Mouse (Mus musculus): ENCODE data around the gene Loxl1.

Loxl1 gene

DNA sequence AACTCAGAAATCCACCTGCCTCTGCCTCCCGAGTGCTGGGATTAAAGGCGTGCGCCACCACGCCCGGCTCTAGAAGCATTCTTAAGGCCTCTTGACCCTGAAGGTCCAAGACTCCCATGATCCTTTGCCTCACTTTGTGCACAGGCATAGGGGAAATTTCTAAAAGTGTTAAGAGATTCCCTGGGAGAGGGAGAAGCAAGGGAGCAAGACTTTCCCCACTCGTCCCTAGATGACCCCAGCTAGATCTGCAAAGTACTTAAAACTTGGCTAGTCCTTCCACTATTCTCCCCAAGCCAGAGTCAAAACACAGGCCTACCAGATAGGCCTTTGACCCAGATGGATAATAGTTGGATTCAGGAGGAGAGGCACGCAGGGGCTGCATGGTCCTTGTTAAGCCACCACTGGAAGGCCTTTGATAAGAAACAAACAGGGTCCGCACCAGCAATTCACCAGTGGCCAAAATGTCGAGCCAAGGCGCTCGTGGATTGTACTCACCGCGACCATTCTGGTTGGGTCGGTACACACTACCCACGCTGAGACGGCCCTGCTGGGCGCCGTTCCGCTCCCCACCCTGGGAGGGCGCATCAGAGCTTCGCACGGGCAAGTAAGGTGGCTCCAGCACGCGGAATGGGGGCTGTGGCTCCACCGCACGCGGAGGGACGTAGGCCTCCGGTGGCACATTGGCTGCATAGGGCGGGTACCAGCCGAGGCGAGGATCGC, 1.6 kb downstream of the Loxl1 start:
- DNase-seq = peak; percentile 22

- no peak for DNase-seq
Observed at GRCm38 (mm10) chr9:58310043-58310660, 2.8 kb downstream of the Loxl1 start.

- DNase-seq = no peak
Observed at GRCm38 (mm10) chr9:58308395-58308794, 4.6 kb downstream of the Loxl1 start.

DNA sequence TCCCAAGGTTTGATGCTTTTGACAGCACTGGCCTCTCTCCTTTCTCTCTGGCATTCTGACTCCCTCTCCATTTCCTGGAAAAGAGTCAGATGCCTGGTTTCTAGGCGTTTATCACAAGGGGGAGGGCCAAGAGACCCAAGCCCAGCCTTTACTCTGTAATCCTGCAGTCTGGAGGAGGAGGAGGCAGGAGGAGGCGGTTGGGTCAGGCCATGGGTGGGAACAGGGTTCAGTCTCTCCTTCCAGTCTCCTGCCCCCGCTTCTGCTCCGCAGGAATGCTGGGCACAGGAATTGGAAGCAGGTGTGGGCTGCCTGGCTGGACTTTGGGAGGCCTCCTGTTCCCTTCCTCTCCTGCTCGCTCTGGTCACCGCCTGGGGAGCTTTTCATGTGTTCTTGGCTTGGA, 7.3 kb downstream of the Loxl1 start:
- DNase-seq = no peak

DNA sequence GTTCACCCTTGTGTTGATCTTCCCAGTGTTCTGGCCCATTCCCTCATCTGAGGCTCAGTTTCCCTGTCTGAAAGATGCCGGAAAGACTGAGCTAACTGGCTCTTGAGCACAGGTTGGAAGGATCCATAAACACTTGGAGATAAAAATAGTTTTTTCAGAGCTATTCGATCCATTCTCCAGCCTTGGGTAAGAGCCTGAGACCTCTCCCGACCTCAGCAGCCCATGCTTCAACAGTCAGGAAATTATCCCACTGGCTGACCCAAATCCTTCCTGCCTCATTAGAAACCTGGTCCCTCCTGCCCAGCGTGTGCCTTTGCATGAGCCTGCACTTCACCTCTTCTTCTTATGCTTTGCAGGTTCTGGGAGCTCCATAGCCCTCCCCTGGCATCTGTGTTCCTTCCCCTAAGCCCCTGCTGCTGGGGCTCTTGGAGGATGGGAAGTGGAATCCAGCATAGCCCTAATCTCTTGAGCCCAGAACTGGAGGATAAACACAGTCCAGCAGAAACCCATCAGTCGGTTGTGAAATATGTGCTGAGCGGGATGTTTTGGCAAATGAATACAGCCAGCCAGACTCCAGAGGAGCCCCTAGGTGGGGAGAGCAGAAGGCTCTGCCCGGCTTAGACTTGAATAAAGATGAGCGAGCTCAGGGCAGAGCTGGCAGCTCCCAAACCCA, 9.3 kb downstream of the Loxl1 start:
- no peak for DNase-seq

DNA sequence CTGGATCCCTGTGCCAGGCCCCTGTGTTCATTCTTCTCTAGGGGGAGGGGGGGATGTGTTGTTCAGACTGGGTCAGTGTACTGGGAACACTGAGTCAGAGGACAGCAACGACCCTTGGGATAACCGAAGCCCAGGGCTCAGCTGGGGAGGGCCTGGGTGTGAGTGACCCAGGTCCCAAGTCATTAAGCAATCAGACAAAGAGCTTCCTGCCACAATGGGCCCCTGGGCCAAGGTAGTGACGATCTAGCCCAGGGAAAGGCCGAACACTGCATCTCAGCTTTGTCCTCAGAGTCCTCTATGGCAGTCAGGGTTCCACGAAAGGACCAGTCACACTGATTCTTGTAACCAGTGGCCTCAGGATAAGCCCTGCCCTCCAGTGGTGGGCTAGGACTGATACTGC, 9.9 kb downstream of the Loxl1 start:
- no peak for DNase-seq

DNA sequence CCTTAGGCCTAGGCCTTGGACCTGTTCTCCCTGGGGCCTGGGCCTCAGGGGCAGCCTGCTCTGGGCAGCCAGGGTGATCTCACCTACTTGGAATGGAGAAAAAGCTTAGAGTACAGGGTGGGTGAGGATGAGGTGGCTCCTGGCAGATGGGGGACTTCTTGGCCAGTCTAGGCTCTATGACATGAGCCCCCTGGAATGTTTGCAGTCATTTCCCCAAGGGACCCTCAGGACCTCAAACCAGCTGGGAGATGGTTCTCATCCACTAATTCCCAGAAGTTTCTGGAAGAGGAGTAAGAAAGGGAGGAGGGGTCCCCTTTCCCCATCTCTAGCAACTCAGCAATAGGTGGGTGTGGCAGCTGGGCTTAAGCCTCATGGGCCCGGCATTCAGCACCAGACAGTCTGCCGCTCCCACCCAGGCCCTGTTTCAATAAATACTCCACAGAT, 13.6 kb downstream of the Loxl1 start:
- no peak for DNase-seq

GRCm38 (mm10) chr9:58297961-58298477, 15.0 kb downstream of the Loxl1 start:
- no peak for DNase-seq

GRCm38 (mm10) chr9:58297065-58297464, 15.9 kb downstream of the Loxl1 start:
- DNase-seq = no peak

DNA sequence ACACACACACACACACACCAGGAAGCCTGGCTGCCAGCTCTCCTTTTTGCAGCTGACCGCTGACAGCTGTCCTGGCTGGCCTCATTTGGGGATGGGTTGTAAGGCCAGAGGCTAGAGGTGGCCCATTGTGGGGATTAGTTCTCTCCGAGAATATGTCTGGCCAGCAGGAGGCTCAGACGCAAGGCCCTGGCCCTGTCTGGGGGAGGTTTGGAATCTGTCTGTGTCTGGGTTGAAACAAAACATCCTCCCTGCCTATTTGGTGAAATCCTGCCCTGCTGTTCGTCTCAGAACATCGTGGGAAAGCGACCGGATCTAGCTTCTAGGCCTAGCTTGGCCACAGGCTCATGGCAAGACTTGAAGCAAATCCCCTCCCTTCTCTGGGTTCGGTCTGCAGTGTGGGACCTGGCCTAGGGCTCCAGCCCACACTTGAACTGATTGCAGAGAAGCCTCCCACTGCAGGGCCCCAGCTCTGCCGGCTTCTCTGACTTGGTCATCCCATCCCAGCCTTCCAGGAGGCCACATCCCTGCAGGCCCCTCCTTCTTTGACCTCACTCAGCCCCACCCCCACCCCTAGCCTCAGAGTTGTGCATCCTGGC, 17.1 kb downstream of the Loxl1 start:
- no peak for DNase-seq

GRCm38 (mm10) chr9:58295345-58295744, 17.6 kb downstream of the Loxl1 start:
- no peak for DNase-seq

GRCm38 (mm10) chr9:58294527-58294926, 18.5 kb downstream of the Loxl1 start:
- DNase-seq = no peak

DNA sequence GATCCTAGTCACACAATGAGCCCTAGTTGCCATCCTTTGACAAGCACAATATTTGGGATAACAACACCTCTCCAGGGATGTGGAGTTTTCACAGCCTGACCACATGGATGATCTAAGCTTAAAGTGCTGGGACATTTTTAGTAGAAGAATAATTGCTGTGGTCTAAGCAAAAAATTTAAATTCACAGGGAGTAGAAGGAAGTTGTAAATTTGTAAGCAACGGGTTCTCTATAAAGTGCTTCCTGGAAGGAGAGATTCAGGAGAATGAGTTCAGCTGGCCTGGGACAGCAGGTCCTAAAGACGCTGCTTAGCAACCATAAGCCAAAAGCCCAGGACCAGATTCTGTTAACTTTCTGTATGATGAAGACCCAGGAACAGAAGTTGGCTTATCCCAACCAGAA, 23.1 kb downstream of the Loxl1 start:
- no peak for DNase-seq

DNA sequence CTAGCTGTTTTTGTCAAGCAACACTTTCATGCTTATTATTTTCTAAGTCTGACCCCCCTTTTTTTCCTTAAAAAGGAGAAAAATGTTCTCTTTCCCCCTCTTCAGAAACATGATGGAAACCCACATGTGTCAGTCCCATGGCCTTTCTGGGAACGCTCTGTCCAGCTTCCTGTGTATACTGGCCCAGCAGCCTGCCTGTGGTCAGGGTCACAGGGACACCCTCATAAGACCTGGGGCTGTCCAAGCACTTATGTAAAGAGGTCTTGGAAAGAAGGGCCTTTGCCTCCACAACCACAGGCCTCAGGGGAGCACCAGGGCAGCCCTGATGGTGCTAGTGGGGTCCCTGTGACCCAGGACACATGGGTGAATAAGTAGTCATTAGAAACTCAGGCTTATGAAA, 23.9 kb downstream of the Loxl1 start:
- DNase-seq = no peak

GRCm38 (mm10) chr9:58283431-58283830, 29.6 kb downstream of the Loxl1 start:
- no peak for DNase-seq

DNA sequence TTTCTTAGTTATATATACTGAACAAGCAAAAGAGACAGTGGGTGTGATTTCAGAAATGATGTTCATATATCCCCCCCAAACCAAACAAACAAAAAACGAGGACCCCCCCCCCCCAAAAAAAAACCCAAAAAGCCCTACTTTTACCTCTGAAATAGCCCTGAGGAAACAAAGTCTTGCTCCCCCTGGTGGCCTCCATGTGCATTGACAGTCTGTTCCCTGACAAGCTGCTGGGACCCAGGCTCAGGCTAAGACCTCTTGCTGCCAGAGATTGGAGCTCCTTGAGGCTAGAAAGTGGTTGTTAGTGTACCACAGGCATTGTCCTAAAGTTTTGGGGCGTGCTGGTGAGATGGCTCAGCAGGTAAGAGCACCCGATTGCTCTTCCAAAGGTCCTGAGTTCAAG, 31.4 kb downstream of the Loxl1 start:
- peak; percentile 39 for DNase-seq

DNA sequence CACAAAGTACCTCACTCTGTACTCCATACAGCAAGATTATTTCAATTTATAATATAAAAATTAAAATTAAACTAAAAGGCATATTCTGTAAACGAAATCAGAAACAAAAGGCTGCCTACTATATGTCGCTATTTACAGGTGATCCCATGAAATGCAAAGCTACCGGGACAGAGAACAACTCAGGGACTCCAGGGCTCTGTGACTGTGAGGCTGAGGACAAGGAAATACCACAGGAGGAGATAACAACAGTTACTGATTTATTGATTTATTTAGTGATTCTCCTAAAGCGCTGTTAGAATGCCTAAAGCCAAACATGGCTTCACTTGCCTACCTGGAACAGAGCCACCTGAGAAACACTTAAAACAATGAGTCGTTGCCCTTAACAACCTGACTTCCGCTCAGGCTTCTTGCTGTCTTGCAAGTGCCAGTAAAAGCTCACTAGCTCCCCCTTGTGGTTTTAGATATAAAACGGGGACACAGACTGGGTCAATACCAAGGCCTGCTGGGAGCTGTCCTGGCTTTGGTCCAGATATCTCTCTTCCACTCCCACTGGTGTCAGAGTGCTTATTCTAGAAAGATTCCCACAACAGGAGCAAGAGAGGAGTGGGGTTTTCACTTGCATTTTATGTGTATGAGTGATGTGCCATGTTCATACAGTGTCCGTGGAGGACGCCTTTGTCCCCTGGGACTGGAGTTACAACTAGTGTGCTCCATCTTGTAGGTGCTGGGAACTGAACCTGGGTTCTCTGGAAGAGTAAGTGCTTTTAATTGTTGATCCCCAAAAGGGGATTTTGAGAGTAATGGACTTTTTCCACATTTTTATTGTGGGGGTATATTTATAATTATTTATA, 32.5 kb downstream of the Loxl1 start:
- peak; percentile 19 for DNase-seq

GRCm38 (mm10) chr9:58279780-58280179, 33.2 kb downstream of the Loxl1 start:
- no peak for DNase-seq

DNA sequence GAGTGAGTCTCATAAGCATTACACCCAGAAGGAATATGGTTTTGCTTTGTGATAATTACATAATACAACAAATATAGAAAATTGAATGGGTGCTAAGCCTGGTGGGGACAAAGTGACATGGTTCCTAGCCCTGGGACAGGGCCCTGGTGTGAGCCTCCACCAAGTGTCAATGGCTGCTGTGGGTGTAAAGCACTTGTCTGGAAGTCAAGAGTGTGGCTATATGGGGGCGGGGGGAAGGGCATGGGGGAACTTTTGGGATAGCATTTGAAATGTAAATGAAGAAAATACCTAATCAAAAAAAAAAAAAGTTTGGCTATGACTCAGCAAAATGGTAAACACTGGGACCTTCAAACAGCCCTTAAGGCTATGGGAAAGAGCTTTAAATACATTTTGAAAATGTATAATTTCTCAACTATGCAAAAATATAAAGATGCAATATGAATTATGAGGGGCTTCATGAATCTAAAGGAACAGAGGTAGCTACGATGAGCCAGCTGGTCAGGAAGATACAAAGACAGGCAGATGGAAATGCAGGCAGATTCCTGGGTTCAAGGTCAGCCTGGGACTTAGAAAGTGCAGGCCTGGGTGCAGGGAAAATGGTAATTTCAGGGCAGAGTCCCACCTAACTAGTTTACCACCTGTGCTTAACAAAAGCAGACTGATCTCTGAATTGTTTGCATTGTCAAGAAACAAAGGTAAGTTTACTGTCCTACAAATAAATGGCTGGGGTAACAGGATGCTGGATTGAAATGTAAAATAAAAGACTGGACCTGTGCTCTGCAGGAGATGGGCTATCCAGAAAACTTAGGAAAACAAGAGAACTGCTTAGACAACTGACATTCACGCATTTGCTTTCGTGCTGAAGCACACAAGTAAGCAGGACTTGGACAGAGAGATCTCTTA, 33.9 kb downstream of the Loxl1 start:
- no peak for DNase-seq

GRCm38 (mm10) chr9:58278313-58278712, 34.7 kb downstream of the Loxl1 start:
- DNase-seq = no peak

DNA sequence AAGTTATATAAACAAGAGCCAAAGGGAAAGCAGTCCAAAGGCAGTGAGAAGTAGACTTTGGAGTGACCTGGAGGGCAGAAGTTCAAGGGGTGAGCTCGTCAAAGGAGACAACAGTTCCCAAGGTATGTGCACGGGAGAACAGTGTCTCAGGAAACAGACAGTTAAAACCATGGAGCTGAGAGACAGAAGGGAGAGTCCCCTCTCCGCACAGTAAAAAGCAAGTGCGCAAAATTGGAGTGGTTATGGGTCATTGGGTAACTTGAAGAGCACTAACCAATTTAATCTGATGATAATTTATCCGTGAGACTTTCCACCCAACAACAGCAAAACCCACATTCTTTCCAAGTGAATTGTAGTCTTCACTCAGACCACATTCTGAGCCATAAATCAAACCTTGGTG, 36.6 kb downstream of the Loxl1 start:
- DNase-seq = no peak

GRCm38 (mm10) chr9:58275797-58276196, 37.2 kb downstream of the Loxl1 start:
- no peak for DNase-seq

All from right cerebral cortex, postnatal 4 days (tissue).